In genomic region chr11:79663158-79663557, GRCm38 (mm10) we compare ENCODE assay signal across 17 mouse cellular contexts.
DNase-seq lines count a peak whose midpoint lies in the region; ATAC-seq and TF ChIP-seq lines count a peak whose summit lies in the region.
"Had no signal": no experiment of that assay in that cellular context is flagged by ENCODE, and none has a peak within 500 bp of the region (broad histone marks: within the 10 kb centered on the region; RNA-seq: fewer than 3 reads in every experiment).

No protein-coding gene starts in this region.

- DNase-seq in forebrain, embryonic 14.5 days (ENCODE audit: low spot score): no peak
- DNase-seq in forebrain, embryonic 11.5 days (ENCODE audit: low spot score): no peak
- DNase-seq in layer of hippocampus, adult 2 months (ENCODE audit: low spot score in 2 of 2): no peak
- no peak for DNase-seq in layer of hippocampus, adult 18-20 months (ENCODE audit: low spot score in 2 of 2)
- peak; percentile 64 to 69 for DNase-seq in right cerebral cortex, adult 2 months (ENCODE audit: low spot score in 2 of 2)
- DNase-seq in right cerebral cortex, postnatal 4 days: no peak
- no peak for DNase-seq in gastrocnemius, postnatal 10 days
- no peak for DNase-seq in adrenal gland, adult 8-10 months
- DNase-seq: cerebellum, adult 18-20 months; gastrocnemius, postnatal 36 days; liver, embryonic 13.5 days; lung, postnatal 10 days; retina, postnatal 1 day had no signal

- peak overlapping the region; percentile 17; the same call in 1 of the 2 replicates for H3K9ac ChIP-seq in forebrain, embryonic 14.5 days (ENCODE audit: low read length)
- no peak overlapping the region for H3K9ac ChIP-seq in forebrain, embryonic 11.5 days (ENCODE audit: low read length)
- H3K9ac ChIP-seq: heart, embryonic 12.5 days; liver, embryonic 13.5 days had no signal

- no peaks in the 10 kb centered on the region for H3K36me3 ChIP-seq in forebrain, embryonic 14.5 days (ENCODE audit: control insufficient read depth, insufficient read depth, low read length)
- H3K36me3 ChIP-seq in forebrain, embryonic 11.5 days (ENCODE audit: control insufficient read depth, insufficient read depth, low read length): no peaks in the 10 kb centered on the region
- H3K36me3 ChIP-seq: forebrain, embryonic 12.5 days; heart, embryonic 12.5 days; liver, embryonic 13.5 days had no signal

- no peak overlapping the region for H3K4me3 ChIP-seq in forebrain, embryonic 14.5 days (ENCODE audit: low read depth, low read length)
- no peak overlapping the region for H3K4me3 ChIP-seq in forebrain, embryonic 11.5 days (ENCODE audit: low read depth, low read length)
- peak overlapping the region; percentile 68 for H3K4me3 ChIP-seq in layer of hippocampus, adult 2 months
- H3K4me3 ChIP-seq: forebrain, embryonic 12.5 days; heart, embryonic 12.5 days; liver, embryonic 13.5 days had no signal

- H3K4me2 ChIP-seq in forebrain, embryonic 14.5 days (ENCODE audit: low read length): no peak overlapping the region
- H3K4me2 ChIP-seq in forebrain, embryonic 11.5 days (ENCODE audit: low read depth, low read length, severe bottlenecking): no peak overlapping the region
- H3K4me2 ChIP-seq: heart, embryonic 12.5 days had no signal

- WGBS in forebrain, embryonic 14.5 days: 84% methylated on average over 9 of the region's 9 CpGs
- WGBS in forebrain, embryonic 11.5 days: 93% methylated on average over 9 of the region's 9 CpGs

- TF ChIP-seq CTCF in layer of hippocampus, adult 2 months (conservative IDR thresholded peaks at IDR 0.05): no peak

- no peaks in the 10 kb centered on the region for H3K9me3 ChIP-seq in forebrain, embryonic 14.5 days (replicated peaks; ENCODE audit: control insufficient read depth, low read length)
- no peaks in the 10 kb centered on the region for H3K9me3 ChIP-seq in forebrain, embryonic 11.5 days (ENCODE audit: control insufficient read depth, low read length)
- H3K9me3 ChIP-seq: forebrain, embryonic 12.5 days; heart, embryonic 12.5 days; liver, embryonic 13.5 days had no signal

- peaks cover 22% of the 10 kb centered on the region for H3K4me1 ChIP-seq in forebrain, embryonic 14.5 days (ENCODE audit: control insufficient read depth, insufficient read depth, low read length)
- H3K4me1 ChIP-seq in forebrain, embryonic 11.5 days (replicated peaks; ENCODE audit: control insufficient read depth, insufficient read depth, low read length): peaks cover 13% of the 10 kb centered on the region

- no peaks in the 10 kb centered on the region for H3K27me3 ChIP-seq in forebrain, embryonic 14.5 days (replicated peaks; ENCODE audit: control insufficient read depth, insufficient read depth, low read length)
- H3K27me3 ChIP-seq in forebrain, embryonic 11.5 days (ENCODE audit: control insufficient read depth, insufficient read depth, low read length): no peaks in the 10 kb centered on the region
- H3K27me3 ChIP-seq: Patski had no signal

- ATAC-seq in forebrain, embryonic 14.5 days: no peak
- ATAC-seq in forebrain, embryonic 11.5 days (replicated peaks; ENCODE audit: low FRiP score): no peak
- ATAC-seq: intestine, postnatal 0 days; Patski had no signal

- no peak overlapping the region for H3K27ac ChIP-seq in forebrain, embryonic 14.5 days (ENCODE audit: low read depth, low read length)
- no peak overlapping the region for H3K27ac ChIP-seq in forebrain, embryonic 11.5 days (ENCODE audit: low read depth, low read length)
- H3K27ac ChIP-seq in layer of hippocampus, adult 2 months: peak overlapping the region; percentile 91
- H3K27ac ChIP-seq: forebrain, embryonic 12.5 days; liver, embryonic 13.5 days had no signal

Comparison
In these comparisons a context has a peak if more than half of its experiments do, and no peak if none do; other contexts are left out.
1. DNase-seq: peak in right cerebral cortex, adult 2 months (2 of 2); none in forebrain, embryonic 14.5 days (single experiment), forebrain, embryonic 11.5 days (single experiment), layer of hippocampus, adult 2 months (0 of 2), layer of hippocampus, adult 18-20 months (0 of 2), right cerebral cortex, postnatal 4 days (single experiment), gastrocnemius, postnatal 10 days (single experiment) and adrenal gland, adult 8-10 months (single experiment).